Mouse (Mus musculus) brain, adult 10 weeks (tissue): ENCODE measurements around the gene Hsf4. TPM values are rescaled to one million over a fixed set of nuclear protein-coding genes. Genes with fewer than 3 reads are reported as not detected.

Experiments
- polyA plus RNA-seq: library from polyadenylated mRNA; stranded (reverse); fragments of 350-450 nt; fragmentation: Illumina TruSeq; extraction: RNeasy Lipid Tissue Mini Kit (QIAGEN cat#74804); gene quantifications from one replicate; pipeline ENCODE4 v1.2.3, GENCODE M21; 2015; ENCODE audit warnings: low read depth, low replicate concordance

Hsf4 gene
- 18.8 TPM for polyA plus RNA-seq

DNA sequence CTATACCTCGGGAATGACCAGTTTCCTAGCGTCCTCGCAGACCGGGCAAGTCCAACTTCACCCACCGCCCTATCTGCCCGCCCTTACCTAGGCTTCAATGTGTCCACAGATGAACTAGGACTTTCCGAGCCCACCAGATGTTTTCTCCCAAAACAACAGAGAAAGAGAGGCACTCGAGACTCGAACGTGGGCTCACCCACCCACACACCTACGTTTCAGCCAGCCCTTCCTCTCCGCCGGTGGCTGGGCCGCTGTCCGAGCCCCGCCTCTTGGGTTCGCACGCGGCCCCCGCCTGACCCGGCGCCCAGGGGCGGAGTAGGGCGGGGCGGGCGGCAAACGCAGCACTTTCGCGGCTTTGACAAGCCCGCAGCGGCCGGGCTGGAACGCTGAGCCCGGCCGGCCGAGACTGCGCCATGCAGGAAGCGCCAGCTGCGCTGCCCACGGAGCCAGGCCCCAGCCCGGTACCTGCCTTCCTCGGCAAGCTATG is at the start of gene Hsf4:
Gene Hsf4, plus strand, starts transcription at position 341 of the 487 bp plus-strand sequence.

GRCm38 (mm10) chr8:105224413-105225271 is 45.0 kb upstream of the Hsf4 start, which contains the start of gene D230025D16Rik:
TSS of gene D230025D16Rik (plus strand) at chr8:105225145.

GRCm38 (mm10) chr8:105254966-105255350 is 14.6 kb upstream of the Hsf4 start, which contains the start of gene B3gnt9:
TSS of gene B3gnt9 (minus strand) at chr8:105255153.

DNA sequence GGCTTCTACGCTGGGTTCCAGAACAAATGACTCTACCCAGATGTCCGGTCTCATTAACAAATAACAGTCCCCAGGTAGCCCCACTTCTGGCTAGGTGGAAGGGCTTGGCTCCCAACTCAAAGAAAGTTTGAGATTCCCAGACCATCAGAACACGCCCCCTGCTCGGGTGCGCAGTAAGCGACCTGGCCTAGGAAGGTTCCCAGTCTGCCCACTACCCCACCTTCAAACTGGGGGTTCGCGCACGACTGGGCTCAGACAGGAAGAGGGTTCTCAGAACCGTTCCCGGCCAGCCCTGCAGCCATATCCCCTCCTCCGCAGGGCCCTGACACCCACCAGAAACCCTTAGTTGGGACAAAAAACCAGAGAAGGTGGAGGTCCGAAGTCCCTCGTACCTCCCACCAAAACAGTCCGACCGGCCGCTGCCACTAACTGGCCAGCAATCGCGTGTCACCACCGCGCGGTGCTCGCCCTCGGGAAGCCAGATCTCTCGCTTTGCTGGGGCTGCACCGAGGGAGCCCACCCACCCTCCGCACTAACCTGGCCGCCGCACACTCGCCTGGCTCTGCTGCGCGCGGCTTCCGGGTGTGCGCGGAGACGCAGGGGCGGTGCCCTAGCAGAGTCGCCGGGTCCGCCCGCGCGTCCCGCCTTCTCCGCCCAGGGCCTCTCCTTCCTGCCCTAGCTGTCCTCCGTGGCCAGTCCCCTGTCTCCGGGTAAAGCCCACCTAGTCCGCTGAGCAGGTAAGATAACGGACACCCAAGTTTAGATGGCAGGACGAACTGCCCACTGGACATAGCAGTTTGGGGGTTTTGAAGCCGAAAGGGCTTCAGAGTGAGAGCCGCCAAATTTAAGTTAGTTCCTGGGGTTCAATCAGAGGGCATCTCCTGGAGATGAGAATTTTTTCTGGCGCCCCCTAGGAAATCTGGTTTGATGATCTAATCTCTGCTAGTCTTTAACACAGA is 5.3 kb upstream of the Hsf4 start, which contains the start of the genes Tradd and Fbxl8:
Gene Tradd, minus strand, starts transcription at position 586 of the 959 bp plus-strand sequence.
Gene Fbxl8, plus strand, starts transcription at position 625 of the 959 bp plus-strand sequence.

DNA sequence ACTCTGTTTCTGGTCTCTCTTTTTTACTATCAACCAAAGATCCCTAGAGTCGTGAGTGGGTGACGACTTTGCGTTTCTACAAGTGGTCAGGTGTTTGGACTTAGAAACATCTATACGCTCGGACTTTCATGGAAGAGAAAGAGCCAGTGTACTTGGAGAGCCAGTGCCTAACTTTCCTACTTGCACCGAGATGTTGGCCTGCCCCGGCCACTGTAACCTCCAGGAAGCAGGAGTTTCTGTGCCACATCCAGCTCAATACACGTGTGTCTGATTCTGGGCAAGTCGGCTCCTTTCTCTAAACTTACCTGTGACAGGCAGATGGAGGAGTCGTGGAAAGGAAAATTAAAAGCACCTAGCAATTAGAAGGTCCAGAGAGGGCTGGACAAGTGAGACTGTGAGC is 6.2 kb downstream of the Hsf4 start, which contains the start of gene Nol3:
Gene Nol3, plus strand, starts transcription at position 301 of the 400 bp plus-strand sequence.

GRCm38 (mm10) chr8:105289805-105290460 is 20.3 kb downstream of the Hsf4 start, which contains the start of gene 4931428F04Rik:
TSS of gene 4931428F04Rik (minus strand) at chr8:105289864.

DNA sequence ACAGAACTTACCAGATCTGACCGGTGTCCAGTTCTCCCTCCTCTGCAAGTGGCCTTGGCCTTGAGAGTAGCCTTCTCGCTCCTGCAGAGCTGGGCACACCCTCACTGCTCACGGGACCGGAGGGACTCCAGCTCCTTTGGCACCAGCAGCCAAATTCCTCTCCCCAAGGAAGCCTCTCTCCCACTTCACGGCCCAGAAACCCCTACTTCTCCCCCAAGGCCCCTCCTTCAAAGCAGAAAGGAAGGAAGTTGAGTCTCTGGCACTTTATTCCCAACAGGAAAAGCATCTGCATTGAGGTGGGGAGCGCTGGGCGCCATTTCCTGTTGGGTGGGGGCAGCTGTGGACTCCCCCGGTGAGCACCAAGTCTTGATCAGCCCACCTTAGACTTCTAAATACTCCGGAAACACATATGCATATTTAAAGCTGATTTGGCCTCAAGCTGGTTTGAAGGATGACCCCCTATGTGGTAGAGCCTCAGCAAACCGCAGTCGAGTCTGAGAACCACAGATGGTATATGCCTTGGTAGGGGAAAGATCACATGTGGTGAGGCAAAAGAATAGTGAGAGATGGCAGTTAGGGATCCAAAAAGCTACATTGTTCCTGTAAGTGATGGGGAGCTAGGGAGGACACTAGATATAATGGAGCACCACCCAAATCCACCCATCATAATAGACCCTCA is 26.4 kb downstream of the Hsf4 start, which contains the start of gene Exoc3l:
Gene Exoc3l, minus strand, starts transcription at position 207 of the 679 bp plus-strand sequence.

GRCm38 (mm10) chr8:105297511-105298192 is 28.1 kb downstream of the Hsf4 start, which contains the start of gene E2f4:
TSS of gene E2f4 (plus strand) at chr8:105297663.

GRCm38 (mm10) chr8:105305211-105306145 is 35.9 kb downstream of the Hsf4 start, which contains the start of gene Elmo3:
TSS of gene Elmo3 (plus strand) at chr8:105305601.

Other genes with a start within 250 kb of the Hsf4 start
- 0.52 TPM for gene Ces3a, start 221.2 kb upstream of the Hsf4 start, polyA plus RNA-seq
- gene Ces3b, start 186.0 kb upstream of the Hsf4 start, polyA plus RNA-seq = not detected
- not detected for gene Ces4a, start 138.0 kb upstream of the Hsf4 start, polyA plus RNA-seq
- 23.1 TPM for gene Cbfb, start 99.1 kb upstream of the Hsf4 start, polyA plus RNA-seq
- 30.8 TPM for gene D230025D16Rik, start 44.7 kb upstream of the Hsf4 start, polyA plus RNA-seq
- gene B3gnt9, start 14.6 kb upstream of the Hsf4 start, polyA plus RNA-seq = 4.0 TPM
- 11.9 TPM for gene Tradd, start 5.2 kb upstream of the Hsf4 start, polyA plus RNA-seq
- 0.62 TPM for gene Fbxl8, start 5.2 kb upstream of the Hsf4 start, polyA plus RNA-seq
- gene Nol3, start 6.3 kb downstream of the Hsf4 start, polyA plus RNA-seq = 13.3 TPM
- gene 4931428F04Rik, start 20.1 kb downstream of the Hsf4 start, polyA plus RNA-seq = 18.4 TPM
- gene Exoc3l, start 26.3 kb downstream of the Hsf4 start, polyA plus RNA-seq = 1.3 TPM
- 30.4 TPM for gene E2f4, start 27.9 kb downstream of the Hsf4 start, polyA plus RNA-seq
- 2.6 TPM for gene Elmo3, start 35.8 kb downstream of the Hsf4 start, polyA plus RNA-seq
- gene Lrrc29, start 56.5 kb downstream of the Hsf4 start, polyA plus RNA-seq = 1.5 TPM
- 88.0 TPM for gene Tmem208, start 56.6 kb downstream of the Hsf4 start, polyA plus RNA-seq
- gene Fhod1, start 78.2 kb downstream of the Hsf4 start, polyA plus RNA-seq = 2.8 TPM
- gene Slc9a5, start 79.0 kb downstream of the Hsf4 start, polyA plus RNA-seq = 24.9 TPM
- gene Plekhg4, start 103.5 kb downstream of the Hsf4 start, polyA plus RNA-seq = 2.6 TPM
- gene Kctd19, start 143.7 kb downstream of the Hsf4 start, polyA plus RNA-seq = not detected
- 1.2 TPM for gene Lrrc36, start 143.8 kb downstream of the Hsf4 start, polyA plus RNA-seq
- 110 TPM for gene Tppp3, start 201.7 kb downstream of the Hsf4 start, polyA plus RNA-seq
- 33.3 TPM for gene Zdhhc1, start 227.1 kb downstream of the Hsf4 start, polyA plus RNA-seq
- gene Hsd11b2, start 249.0 kb downstream of the Hsf4 start, polyA plus RNA-seq = not detected